In the genomic region with DNA sequence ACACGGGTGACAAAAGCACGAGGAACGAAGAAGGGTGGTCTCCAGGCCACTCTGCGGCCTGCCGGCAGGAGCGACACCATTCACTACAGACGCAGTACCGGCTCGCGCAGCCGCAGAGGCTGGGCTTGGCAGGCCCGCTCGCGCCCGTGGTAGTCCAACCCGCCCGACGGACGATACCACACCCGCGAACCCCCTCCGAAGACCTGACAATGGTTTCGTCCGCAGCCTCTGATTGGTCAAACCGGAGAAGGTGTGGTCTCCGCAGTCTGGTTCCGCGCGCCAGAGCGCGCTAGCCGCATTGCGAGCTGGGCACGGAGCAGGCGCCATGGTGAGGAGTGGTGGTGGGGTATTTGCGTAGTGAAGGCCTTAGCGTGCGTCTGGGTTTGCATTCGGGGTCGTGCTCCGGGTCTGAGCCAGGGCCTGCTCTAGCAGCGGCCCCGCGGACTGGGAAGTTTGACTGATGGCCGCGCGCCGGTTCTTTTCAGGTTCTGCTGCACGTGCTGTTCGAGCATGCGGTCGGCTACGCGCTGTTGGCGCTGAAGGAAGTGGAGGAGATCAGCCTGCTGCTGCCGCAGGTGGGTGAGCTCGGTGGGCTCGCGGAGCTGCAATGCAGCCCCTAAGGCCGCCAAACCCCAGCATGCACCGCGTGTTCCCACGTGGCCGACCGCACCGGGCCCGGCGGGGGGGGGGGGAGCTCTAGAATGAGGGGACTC, we compare ENCODE assay signal across 8 mouse cellular contexts. TPM values are rescaled to one million over a fixed set of nuclear protein-coding genes. Genes with fewer than 3 reads are reported as not detected.
DNase-seq lines count a peak whose midpoint lies in the region; ATAC-seq lines count a peak whose summit lies in the region.

A gene (plus strand): TSS at position 282 of the 713 bp plus-strand sequence.

- H3K4me1 ChIP-seq in hindbrain, embryonic 14.5 days (replicated peaks; ENCODE audit: control insufficient read depth, insufficient read depth, low read length), result peaks cover 14% of the 10 kb centered on the region

- peak; percentile 98 for ATAC-seq in hindbrain, embryonic 14.5 days (ENCODE audit: low FRiP score)

- WGBS in hindbrain, embryonic 14.5 days, result under 1% methylated on average over 68 of the region's 68 CpGs

- no peaks in the 10 kb centered on the region for H3K9me3 ChIP-seq in hindbrain, embryonic 14.5 days (ENCODE audit: control insufficient read depth, low read length)

- H3K4me2 ChIP-seq in hindbrain, embryonic 14.5 days (replicated peaks), result peak within 1 kb of the TSS; percentile 77

- no peaks in the 10 kb centered on the region for H3K27me3 ChIP-seq in hindbrain, embryonic 14.5 days (ENCODE audit: control insufficient read depth, insufficient read depth, low read length)

- peak within 1 kb of the TSS; percentile 89 for H3K4me3 ChIP-seq in hindbrain, embryonic 14.5 days (replicated peaks; ENCODE audit: low read length)

- peak within 1 kb of the TSS; percentile 96 for H3K27ac ChIP-seq in hindbrain, embryonic 14.5 days

- peaks cover 38% of the 10 kb centered on the region for H3K36me3 ChIP-seq in hindbrain, embryonic 14.5 days (replicated peaks; ENCODE audit: control insufficient read depth, insufficient read depth)

- peak within 1 kb of the TSS; percentile 94 for H3K9ac ChIP-seq in hindbrain, embryonic 14.5 days

- peak; percentile 95 for DNase-seq in R1 (ENCODE audit: low read depth, low spot score)
- peak; percentile 99 to 100 for DNase-seq in cerebellum, postnatal 25 days
- peak; percentile 100 for DNase-seq in frontal cortex, postnatal 25 days (ENCODE audit: low spot score in 2 of 2)
- DNase-seq in hindbrain, embryonic 14.5 days (ENCODE audit: low spot score), result peak; percentile 100
- DNase-seq in layer of hippocampus, postnatal 36 days, result peak; percentile 100
- peak; percentile 99 for DNase-seq in lung, postnatal 36 days
- peak; percentile 99 for DNase-seq in retina, postnatal 1 day
- DNase-seq in urinary bladder, adult 18-20 months (ENCODE audit: low spot score in 2 of 2), result peak; percentile 98 to 99

RNA-seq across cellular contexts. Expression of the gene that starts here (rescaled TPM):
- polyA plus RNA-seq in hindbrain, embryonic 14.5 days (2014; fragmentation: Nextera tagmentation; extraction: Ambion mirVana), result 220 and 244 TPM in 2 replicates
- total RNA-seq in layer of hippocampus, postnatal 36 days (2021), result 100 to 1,000 TPM; 143 to 144 TPM

Comparison
In these comparisons a context has a peak if more than half of its experiments do, and no peak if none do; other contexts are left out.
1. Peak in every context shown above with its lines: DNase-seq, ATAC-seq, H3K4me3 ChIP-seq and H3K27ac ChIP-seq.